Mouse (Mus musculus) cortical plate, adult 2 months (tissue): ENCODE data around the gene Fam43a. TPM values are rescaled to one million over a fixed set of nuclear protein-coding genes. Genes with fewer than 3 reads are reported as not detected.

Experiments used
- H3K27ac ChIP-seq: fragments of 200-500 bp; 2 replicates; pipeline ENCODE4 v1.5.1; 2012; ENCODE audit warnings: low read length, control low read depth, inconsistent platforms; ENCODE audit not compliant: insufficient read depth
- H3K4me1 ChIP-seq: fragments of 200-500 bp; 2 replicates; pipeline ENCODE4 v1.6.1; 2011; ENCODE audit warnings: low read length; ENCODE audit not compliant: control insufficient read depth, insufficient read depth
- H3K4me3 ChIP-seq: fragments of 200-500 bp; 2 replicates; pipeline ENCODE4 v1.5.1; 2011; ENCODE audit warnings: mild to moderate bottlenecking, low read length, control low read depth; ENCODE audit not compliant: insufficient read depth
- CTCF ChIP-seq: fragments of 200-500 bp; IDR thresholded peaks from 2 replicates; pipeline ENCODE4 v1.5.1; 2011; ENCODE audit warnings: mild to moderate bottlenecking, control low read depth, low read length; ENCODE audit not compliant: insufficient read depth; ENCODE audit errors: extremely low read depth
- POLR2A ChIP-seq: fragments of 200-500 bp; IDR thresholded peaks from 2 replicates; pipeline ENCODE4 v1.6.1; 2011; ENCODE audit warnings: mild to moderate bottlenecking, low read length, control low read depth; ENCODE audit not compliant: insufficient read depth; ENCODE audit errors: extremely low read depth
- polyA plus RNA-seq: library from polyadenylated mRNA; depleted of rRNA; stranded (reverse); fragments of >200 nt; gene quantifications from 2 replicates; pipeline ENCODE4 v1.2.3, GENCODE M21; 2012

Gene Fam43a
- polyA plus RNA-seq, 1 experiment, result 15.6 TPM

GRCm38 (mm10) chr16:30624640-30625039 lies 25.1 kb downstream of the Fam43a start:
- Histone ChIP-seq H3K27ac (no peak overlapping the region), H3K4me3 (no peak overlapping the region), H3K4me1 (no peaks in the 10 kb centered on the region)
- TF ChIP-seq CTCF (no peak), POLR2A (no peak)

- Histone ChIP-seq H3K4me1 (no peaks in the 10 kb centered on the region), H3K4me3 (no peak overlapping the region), H3K27ac (no peak overlapping the region)
- no peak for TF ChIP-seq POLR2A
- TF ChIP-seq CTCF, result no peak
Observed at GRCm38 (mm10) chr16:30627586-30628337, 28.2 kb downstream of the Fam43a start.

- TF ChIP-seq POLR2A (no peak), CTCF (no peak)
- no peaks in the 10 kb centered on the region for H3K4me1 ChIP-seq
- H3K27ac ChIP-seq, result no peak overlapping the region
- no peak overlapping the region for H3K4me3 ChIP-seq
Observed at GRCm38 (mm10) chr16:30628401-30628800, 28.9 kb downstream of the Fam43a start.

- Histone ChIP-seq H3K27ac (no peak overlapping the region), H3K4me3 (no peak overlapping the region), H3K4me1 (no peaks in the 10 kb centered on the region)
- TF ChIP-seq POLR2A, result no peak
- no peak for TF ChIP-seq CTCF
Observed at GRCm38 (mm10) chr16:30629509-30629908, 30.0 kb downstream of the Fam43a start.

GRCm38 (mm10) chr16:30633906-30634746 lies 34.6 kb downstream of the Fam43a start:
- H3K4me1 ChIP-seq, result no peaks in the 10 kb centered on the region
- TF ChIP-seq CTCF, result no peak
- H3K27ac ChIP-seq, result no peak overlapping the region

GRCm38 (mm10) chr16:30638586-30638985 lies 39.1 kb downstream of the Fam43a start:
- Histone ChIP-seq H3K4me3 (no peak overlapping the region), H3K4me1 (no peaks in the 10 kb centered on the region), H3K27ac (no peak overlapping the region)
- TF ChIP-seq CTCF (no peak), POLR2A (no peak)

More at GRCm38 (mm10) chr16:30633906-30634746, 34.6 kb downstream of the Fam43a start:
- H3K4me3 ChIP-seq, result no peak overlapping the region

- TF ChIP-seq CTCF (no peak), POLR2A (no peak)
- H3K4me3 ChIP-seq, result no peak overlapping the region
- no peaks in the 10 kb centered on the region for H3K4me1 ChIP-seq
- no peak overlapping the region for H3K27ac ChIP-seq
Observed at GRCm38 (mm10) chr16:30640591-30640990, 41.1 kb downstream of the Fam43a start.

- no peak for TF ChIP-seq POLR2A
- TF ChIP-seq CTCF, result no peak
- H3K4me1 ChIP-seq, result no peaks in the 10 kb centered on the region
- no peak overlapping the region for H3K4me3 ChIP-seq
- H3K27ac ChIP-seq, result no peak overlapping the region
Observed at GRCm38 (mm10) chr16:30641408-30641807, 41.9 kb downstream of the Fam43a start.

- TF ChIP-seq CTCF (no peak), POLR2A (no peak)
Observed at GRCm38 (mm10) chr16:30642229-30642628, 42.7 kb downstream of the Fam43a start.

GRCm38 (mm10) chr16:30644981-30645380 lies 45.5 kb downstream of the Fam43a start:
- TF ChIP-seq CTCF, result no peak
- no peak for TF ChIP-seq POLR2A
- H3K27ac ChIP-seq, result no peak overlapping the region
- H3K4me1 ChIP-seq, result no peaks in the 10 kb centered on the region
- no peak overlapping the region for H3K4me3 ChIP-seq

More at GRCm38 (mm10) chr16:30642229-30642628, 42.7 kb downstream of the Fam43a start:
- Histone ChIP-seq H3K4me3 (no peak overlapping the region), H3K27ac (no peak overlapping the region), H3K4me1 (no peaks in the 10 kb centered on the region)
